Mouse (Mus musculus) neural tube, embryonic 15.5 days (tissue): ENCODE data around the gene Olfr1126. TPM values are rescaled to one million over a fixed set of nuclear protein-coding genes. Genes with fewer than 3 reads are reported as not detected.
"Not testable (repeated sequence)": the region's sequence is repeated elsewhere in the genome, so short reads cannot be mapped to it uniquely, and the experiment has no call there.

Experiments used
- ATAC-seq: fragments of 200-750 bp; cut with Nextera tagmentation; 2 replicates; pipeline ENCODE4 v1.8.0; 2017; ENCODE audit warnings: mild to moderate bottlenecking, moderate TSS enrichment, moderate library complexity; ENCODE audit not compliant: low FRiP score
- H3K27ac ChIP-seq: fragments of 300-500 bp; sonication (generic); replicated peaks from 2 replicates; pipeline ENCODE4 v1.5.1; 2015; ENCODE audit warnings: mild to moderate bottlenecking, inconsistent platforms
- H3K27me3 ChIP-seq: fragments of 300-500 bp; sonication (generic); replicated peaks from 2 replicates; pipeline ENCODE4 v1.6.1; 2015; ENCODE audit warnings: inconsistent platforms
- H3K36me3 ChIP-seq: fragments of 300-500 bp; sonication (generic); 2 replicates; pipeline ENCODE4 v1.6.1; 2015; ENCODE audit warnings: inconsistent platforms
- H3K4me1 ChIP-seq: fragments of 300-500 bp; sonication (generic); 2 replicates; pipeline ENCODE4 v1.6.1; 2015; ENCODE audit warnings: inconsistent platforms
- H3K4me2 ChIP-seq: fragments of 300-500 bp; sonication (generic); 2 replicates; pipeline ENCODE4 v1.6.1; 2015; ENCODE audit warnings: inconsistent platforms, mild to moderate bottlenecking, moderate library complexity
- H3K4me3 ChIP-seq: fragments of 300-500 bp; sonication (generic); replicated peaks from 2 replicates; pipeline ENCODE4 v1.5.1; 2015; ENCODE audit warnings: mild to moderate bottlenecking, inconsistent platforms
- H3K9ac ChIP-seq: fragments of 300-500 bp; sonication (generic); replicated peaks from 2 replicates; pipeline ENCODE4 v1.6.1; 2015; ENCODE audit warnings: mild to moderate bottlenecking, inconsistent platforms
- H3K9me3 ChIP-seq: fragments of 300-500 bp; sonication (generic); replicated peaks from 2 replicates; pipeline ENCODE4 v1.6.1; 2016; ENCODE audit warnings: inconsistent platforms
- WGBS: fragments of 180-500 bp; shearing (Covaris S2); methylation state at CpG from one replicate; pipeline ENCODE4 v1.1.7; 2015; ENCODE audit warnings: mixed read lengths; 5-methylcytosine and 5-hydroxymethylcytosine counted together
- polyA plus RNA-seq: library from polyadenylated mRNA; unstranded; fragments of >200 nt; fragmentation: Nextera tagmentation; extraction: Ambion mirVana; gene quantifications from 2 replicates; pipeline ENCODE4 v1.2.1, GENCODE M21; 2015

The Olfr1126 gene
- polyA plus RNA-seq, result not detected in 2 replicates

DNA sequence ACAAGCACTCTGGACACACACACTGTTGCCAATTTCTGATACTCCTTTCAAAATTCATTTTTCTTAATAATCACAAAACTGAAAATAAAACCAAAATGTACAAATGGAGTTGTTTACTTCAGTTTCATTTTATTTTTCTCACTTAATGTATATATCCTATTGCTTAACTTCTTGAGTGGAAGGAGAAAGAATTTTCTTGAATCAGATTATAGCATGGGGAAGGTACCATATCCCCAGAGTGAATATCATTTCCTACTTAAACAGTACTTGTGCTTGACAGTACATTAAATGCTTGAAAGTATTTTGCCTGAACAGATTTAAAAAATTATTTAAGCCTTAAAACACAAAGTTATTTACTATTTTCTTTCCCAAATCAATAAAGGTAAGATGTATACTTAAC lies at the start of gene Olfr1126:
Gene Olfr1126, plus strand, starts transcription at position 301 of the 400 bp plus-strand sequence.
- Histone ChIP-seq H3K9me3 (no peaks in the 10 kb centered on the region), H3K4me2 (no peak within 1 kb of the TSS), H3K27me3 (no peaks in the 10 kb centered on the region), H3K27ac (no peak within 1 kb of the TSS), H3K4me3 (no peak within 1 kb of the TSS), H3K4me1 (no peaks in the 10 kb centered on the region), H3K36me3 (no peaks in the 10 kb centered on the region), H3K9ac (no peak within 1 kb of the TSS)
- ATAC-seq, result no peak

DNA sequence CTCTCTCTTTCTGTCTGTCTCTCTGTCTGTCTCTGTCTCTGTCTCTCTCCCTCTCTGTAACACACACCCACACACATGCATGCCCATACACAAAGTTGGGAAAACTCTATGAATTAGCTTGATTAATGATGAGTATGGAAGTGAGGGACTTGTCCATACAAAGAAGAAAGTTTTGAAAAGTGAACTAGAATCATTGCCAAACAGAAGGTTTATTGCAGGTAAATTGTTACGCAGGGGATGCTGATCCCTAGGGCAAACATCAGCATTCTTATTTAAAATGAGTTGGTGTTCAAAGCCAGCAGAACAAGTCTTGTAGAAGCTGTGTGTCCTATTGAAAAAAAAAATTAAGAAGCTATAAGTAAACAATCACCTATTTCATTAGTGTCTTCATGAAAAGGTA lies 37.4 kb upstream of the Olfr1126 start, which contains the start of gene Olfr1123:
Gene Olfr1123, plus strand, starts transcription at position 301 of the 400 bp plus-strand sequence.
- Histone ChIP-seq H3K4me3 (no peak within 1 kb of the TSS), H3K27ac (no peak within 1 kb of the TSS), H3K4me1 (no peaks in the 10 kb centered on the region), H3K36me3 (no peaks in the 10 kb centered on the region), H3K27me3 (no peaks in the 10 kb centered on the region), H3K4me2 (no peak within 1 kb of the TSS), H3K9ac (no peak within 1 kb of the TSS), H3K9me3 (no peaks in the 10 kb centered on the region)
- no peak for ATAC-seq
- WGBS, result 88% methylated on average over 1 of the region's 1 CpGs

GRCm38 (mm10) chr2:87429975-87430374 lies 23.8 kb upstream of the Olfr1126 start, which contains the start of gene Olfr1124:
Olfr1124 (plus strand) TSS chr2:87430275.
- H3K27ac ChIP-seq, result no peak within 1 kb of the TSS
- no peak within 1 kb of the TSS for H3K4me3 ChIP-seq
- H3K4me1 ChIP-seq, result no peaks in the 10 kb centered on the region
- H3K9ac ChIP-seq, result no peak within 1 kb of the TSS
- no peaks in the 10 kb centered on the region for H3K36me3 ChIP-seq
- no peaks in the 10 kb centered on the region for H3K27me3 ChIP-seq
- 93% methylated on average over 1 of the region's 1 CpGs for WGBS
- no peaks in the 10 kb centered on the region for H3K9me3 ChIP-seq
- no peak for ATAC-seq
- no peak within 1 kb of the TSS for H3K4me2 ChIP-seq

DNA sequence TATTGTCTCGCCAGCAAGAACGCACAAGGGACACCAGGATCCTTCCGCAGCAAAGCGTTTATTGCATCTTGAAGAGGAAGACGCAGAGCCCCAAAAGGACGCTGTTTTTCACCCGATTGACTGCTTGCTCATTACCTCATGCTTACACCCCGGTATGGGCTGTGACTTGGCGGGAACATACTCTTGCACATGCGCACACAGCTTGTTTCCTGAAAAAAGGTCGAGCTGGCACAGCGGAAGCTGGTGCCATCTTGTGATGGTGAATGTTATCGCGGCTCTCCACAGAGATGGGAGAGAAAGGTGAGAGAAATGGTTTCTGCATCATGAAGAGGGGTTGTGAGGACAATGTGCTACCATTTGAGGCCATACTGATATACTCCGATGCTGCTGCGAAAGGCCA lies 16.0 kb upstream of the Olfr1126 start:
- H3K9ac ChIP-seq, result no peak overlapping the region
- no peaks in the 10 kb centered on the region for H3K27me3 ChIP-seq
- no peaks in the 10 kb centered on the region for H3K9me3 ChIP-seq
- no peak overlapping the region for H3K27ac ChIP-seq
- no peak overlapping the region for H3K4me2 ChIP-seq
- 93% methylated on average over 16 of the region's 16 CpGs for WGBS
- no peak for ATAC-seq
- no peaks in the 10 kb centered on the region for H3K36me3 ChIP-seq
- no peak overlapping the region for H3K4me3 ChIP-seq
- no peaks in the 10 kb centered on the region for H3K4me1 ChIP-seq

GRCm38 (mm10) chr2:87461769-87462168 lies 8.0 kb downstream of the Olfr1126 start:
- no peak overlapping the region for H3K27ac ChIP-seq
- H3K4me2 ChIP-seq, result no peak overlapping the region
- H3K9me3 ChIP-seq, result no peaks in the 10 kb centered on the region
- no peak overlapping the region for H3K4me3 ChIP-seq
- H3K36me3 ChIP-seq, result no peaks in the 10 kb centered on the region
- 97% methylated on average over 4 of the region's 4 CpGs for WGBS
- H3K4me1 ChIP-seq, result no peaks in the 10 kb centered on the region
- ATAC-seq, result no peak
- H3K27me3 ChIP-seq, result no peaks in the 10 kb centered on the region
- no peak overlapping the region for H3K9ac ChIP-seq

- H3K4me2 ChIP-seq, result no peak overlapping the region
- no peak overlapping the region for H3K9ac ChIP-seq
- H3K4me3 ChIP-seq, result no peak overlapping the region
- no peaks in the 10 kb centered on the region for H3K4me1 ChIP-seq
- H3K36me3 ChIP-seq, result no peaks in the 10 kb centered on the region
- no peaks in the 10 kb centered on the region for H3K27me3 ChIP-seq
- H3K27ac ChIP-seq, result no peak overlapping the region
- no peak for ATAC-seq
- no peaks in the 10 kb centered on the region for H3K9me3 ChIP-seq
Measured at GRCm38 (mm10) chr2:87480207-87480606, 26.4 kb downstream of the Olfr1126 start.

DNA sequence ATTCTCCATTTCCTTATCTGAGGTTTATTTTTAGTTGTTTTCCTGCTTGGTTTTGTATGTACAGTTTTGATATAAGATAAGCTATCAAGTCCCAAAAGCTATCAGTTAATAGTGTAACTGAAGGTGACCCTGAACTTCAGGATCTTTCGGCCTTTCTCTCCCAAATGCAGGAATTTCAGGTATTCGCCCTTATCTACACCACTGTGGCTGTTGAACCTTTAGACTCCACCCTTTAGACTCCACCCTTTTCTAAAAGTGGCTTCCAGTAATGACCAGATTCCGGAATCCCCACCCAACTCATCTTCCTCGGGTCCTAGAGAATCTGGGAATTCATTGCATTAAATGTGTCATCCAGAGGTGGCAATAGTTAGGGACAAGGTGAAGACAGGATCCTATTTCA lies 27.4 kb downstream of the Olfr1126 start:
- no peak for ATAC-seq

GRCm38 (mm10) chr2:87482276-87482675 lies 28.5 kb downstream of the Olfr1126 start:
- no peak overlapping the region for H3K4me3 ChIP-seq
- ATAC-seq, result no peak
- H3K36me3 ChIP-seq, result no peaks in the 10 kb centered on the region
- no peaks in the 10 kb centered on the region for H3K9me3 ChIP-seq
- no peak overlapping the region for H3K9ac ChIP-seq
- H3K27me3 ChIP-seq, result no peaks in the 10 kb centered on the region
- 80% methylated on average over 2 of the region's 2 CpGs for WGBS
- H3K27ac ChIP-seq, result no peak overlapping the region
- no peak overlapping the region for H3K4me2 ChIP-seq
- no peaks in the 10 kb centered on the region for H3K4me1 ChIP-seq

More for the DNA sequence above, 27.4 kb downstream of the Olfr1126 start:
- Histone ChIP-seq H3K9ac (no peak overlapping the region), H3K9me3 (no peaks in the 10 kb centered on the region), H3K4me2 (no peak overlapping the region), H3K27ac (no peak overlapping the region), H3K4me1 (no peaks in the 10 kb centered on the region), H3K27me3 (no peaks in the 10 kb centered on the region), H3K4me3 (no peak overlapping the region), H3K36me3 (no peaks in the 10 kb centered on the region)
- 85% methylated on average over 4 of the region's 4 CpGs for WGBS

DNA sequence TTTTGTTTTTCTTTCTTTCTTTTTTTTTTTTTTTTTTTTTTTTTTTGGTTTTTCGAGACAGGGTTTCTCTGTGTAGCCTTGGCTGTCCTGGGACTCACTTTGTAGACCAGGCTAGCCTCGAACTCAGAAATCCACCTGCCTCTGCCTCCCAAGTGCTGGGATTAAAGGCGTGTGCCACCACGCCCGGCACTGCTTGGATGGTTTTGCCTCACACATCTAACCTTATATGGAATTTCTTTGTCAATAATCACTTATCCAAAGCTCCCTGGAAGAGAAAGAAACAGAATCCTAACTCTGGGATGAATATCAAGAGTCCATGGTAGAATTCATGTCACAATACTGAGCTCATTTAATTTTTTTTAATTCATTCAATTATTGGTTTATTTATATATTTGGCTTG lies 43.2 kb downstream of the Olfr1126 start, which contains the start of gene Pramel7:
Gene Pramel7, minus strand, starts transcription at position 101 of the 400 bp plus-strand sequence.
- not testable (repeated sequence) for H3K4me2 ChIP-seq, H3K9me3 ChIP-seq, H3K4me1 ChIP-seq, H3K36me3 ChIP-seq, H3K27me3 ChIP-seq, H3K27ac ChIP-seq, ATAC-seq, H3K4me3 ChIP-seq, H3K9ac ChIP-seq
- 94% methylated on average over 4 of the region's 5 CpGs for WGBS

GRCm38 (mm10) chr2:87506265-87506664 lies 52.5 kb downstream of the Olfr1126 start, which contains the start of gene Pramel6:
Pramel6 (plus strand) TSS chr2:87506565.
- H3K4me3 ChIP-seq, result no peak within 1 kb of the TSS
- no peaks in the 10 kb centered on the region for H3K36me3 ChIP-seq
- H3K27ac ChIP-seq, result no peak within 1 kb of the TSS
- no peaks in the 10 kb centered on the region for H3K4me1 ChIP-seq
- H3K9me3 ChIP-seq, result no peaks in the 10 kb centered on the region
- 94% methylated on average over 6 of the region's 6 CpGs for WGBS
- H3K4me2 ChIP-seq, result no peak within 1 kb of the TSS
- no peak for ATAC-seq
- no peak within 1 kb of the TSS for H3K9ac ChIP-seq
- H3K27me3 ChIP-seq, result no peaks in the 10 kb centered on the region
